Mouse (Mus musculus) gastrocnemius, postnatal 4 days (tissue): ENCODE measurements around the gene Ptpn13. TPM values are rescaled to one million over a fixed set of nuclear protein-coding genes. Genes with fewer than 3 reads are reported as not detected.

Source experiments
- DNase-seq, 2 experiments: peaks; one replicate each; pipeline ENCODE4 v3.0.0; 2021 to 2022; ENCODE audit warnings: low spot score in 2 of 2, mixed read lengths in 2 of 2
- total RNA-seq, 2 experiments: library from RNA; stranded (reverse); gene quantifications; 2 replicates each; pipeline ENCODE4 v1.2.3; 2021

Gene Ptpn13
- total RNA-seq, 2 experiments from 2014 or later: 8.8 to 10.1 TPM

DNA sequence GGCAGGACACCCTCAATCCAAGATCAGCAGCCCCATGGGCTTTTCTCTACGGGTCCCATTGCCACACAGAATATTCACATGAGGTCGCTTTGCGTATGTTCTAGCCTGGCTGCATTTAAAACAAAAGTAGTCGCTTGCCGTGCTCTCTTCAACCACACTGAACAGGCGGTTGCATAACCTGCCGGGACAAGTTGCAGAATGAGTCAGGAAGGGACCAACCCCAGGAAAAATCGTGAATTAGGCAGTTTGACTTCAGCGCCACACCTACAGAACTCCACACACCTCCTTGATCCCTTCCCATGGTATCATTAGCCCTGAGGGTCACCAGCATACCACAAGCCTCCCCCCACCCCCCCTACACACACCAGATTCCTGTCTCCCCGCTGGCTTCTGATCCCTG, 4.4 kb upstream of the Ptpn13 start:
- no peak for DNase-seq

DNA sequence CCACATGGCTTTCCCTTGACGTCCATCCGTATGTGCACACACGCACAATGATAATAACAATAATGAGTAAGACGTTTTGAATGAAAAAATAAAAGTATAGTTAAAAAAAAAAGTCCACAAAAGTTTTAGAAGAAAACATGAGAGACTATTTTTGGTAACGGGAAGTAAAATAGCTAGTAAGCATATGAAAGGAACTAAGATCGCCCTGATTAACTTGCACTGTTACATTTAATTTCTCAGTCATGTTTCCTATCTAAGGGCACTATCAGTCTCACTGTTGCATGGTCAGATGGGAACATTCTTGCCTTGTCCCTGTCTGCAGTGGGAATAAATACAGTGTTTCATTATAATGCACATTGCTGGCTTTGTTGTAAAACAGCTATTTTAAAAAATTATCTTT, 2.4 kb upstream of the Ptpn13 start:
- no peak for DNase-seq

DNA sequence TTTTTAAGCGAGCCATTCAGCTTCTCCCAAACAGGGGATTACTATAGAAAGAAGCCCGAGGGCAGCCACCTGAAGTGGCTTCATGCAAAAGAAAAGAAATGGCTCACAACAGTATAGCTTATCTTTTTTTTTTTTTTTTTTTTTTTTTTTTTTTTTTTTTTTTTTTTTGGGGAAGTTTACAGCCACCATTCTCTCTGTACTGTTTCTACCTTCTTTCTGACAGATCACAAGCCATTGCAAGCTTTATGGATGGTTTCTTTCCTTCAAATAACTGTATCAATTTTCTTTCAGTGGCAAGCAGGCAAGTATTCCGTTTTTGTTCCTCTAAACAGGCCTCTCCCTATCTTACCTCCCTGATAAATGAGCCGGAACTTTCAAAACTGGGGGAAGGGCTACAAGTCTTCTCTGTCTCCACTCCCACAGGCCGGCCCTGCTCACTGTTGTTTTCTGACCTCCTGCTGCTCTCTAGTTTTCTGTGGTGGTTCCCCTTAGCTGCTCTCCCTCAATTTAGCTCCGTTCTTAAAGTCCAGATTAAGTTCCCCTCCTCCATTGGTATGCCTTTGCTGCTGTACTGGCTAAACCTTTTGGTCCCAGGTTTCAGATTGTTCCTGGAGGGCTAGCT, 1.6 kb upstream of the Ptpn13 start:
- DNase-seq: no peak

DNA sequence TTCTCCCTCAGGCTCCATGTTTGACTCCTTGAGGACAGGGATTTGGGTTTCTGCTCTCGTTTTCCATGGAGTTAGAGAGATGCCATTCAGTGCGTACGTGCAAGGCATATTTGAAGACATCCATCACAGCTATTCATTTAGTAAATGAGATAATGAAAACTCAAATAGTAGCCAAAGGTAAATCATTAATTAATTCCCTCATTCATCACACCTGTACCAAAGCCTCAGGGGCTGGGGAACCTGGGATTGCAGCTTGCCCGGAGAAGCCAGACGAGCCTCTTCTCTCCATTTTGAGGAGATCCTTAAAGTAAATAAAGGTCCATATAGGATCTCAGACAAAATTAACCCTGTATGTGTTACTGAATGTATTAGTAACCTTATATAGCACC, 1.1 kb upstream of the Ptpn13 start:
- DNase-seq: no peak

DNA sequence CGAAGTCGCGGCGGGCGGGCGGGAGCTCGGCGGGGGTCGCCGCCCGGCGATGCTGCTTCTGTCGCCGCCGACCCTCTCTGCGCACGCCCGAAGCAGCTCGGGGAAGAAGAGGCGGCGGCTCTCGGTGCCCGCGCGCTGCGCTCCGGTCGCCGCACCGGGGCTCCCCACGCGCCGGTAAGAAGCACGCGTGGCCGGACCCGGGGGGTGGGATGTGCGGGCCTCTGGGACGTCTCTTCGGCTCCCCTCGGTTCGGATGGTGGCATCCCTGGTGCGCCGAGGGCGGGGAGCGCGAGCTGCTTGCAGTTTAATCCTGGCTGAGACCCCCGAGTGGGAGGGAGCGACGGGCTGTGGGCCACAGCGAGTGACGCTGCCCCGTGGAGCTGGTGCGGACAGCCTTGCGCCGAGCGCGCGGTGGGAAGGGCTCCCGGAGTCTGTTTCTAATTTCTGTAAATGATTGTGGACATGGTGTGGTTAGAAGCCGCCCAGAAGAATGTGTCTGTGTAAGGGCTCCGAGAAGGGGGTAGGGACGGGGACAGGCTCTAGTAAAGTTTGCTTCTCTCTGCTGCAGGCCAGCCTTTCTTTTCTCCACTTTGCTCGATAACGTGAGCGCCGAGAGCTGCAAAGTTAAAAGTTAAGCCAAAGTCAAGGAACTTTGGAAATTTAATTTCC, 505 bp downstream of the Ptpn13 start:
- DNase-seq: peak; percentile 46 to 60

DNA sequence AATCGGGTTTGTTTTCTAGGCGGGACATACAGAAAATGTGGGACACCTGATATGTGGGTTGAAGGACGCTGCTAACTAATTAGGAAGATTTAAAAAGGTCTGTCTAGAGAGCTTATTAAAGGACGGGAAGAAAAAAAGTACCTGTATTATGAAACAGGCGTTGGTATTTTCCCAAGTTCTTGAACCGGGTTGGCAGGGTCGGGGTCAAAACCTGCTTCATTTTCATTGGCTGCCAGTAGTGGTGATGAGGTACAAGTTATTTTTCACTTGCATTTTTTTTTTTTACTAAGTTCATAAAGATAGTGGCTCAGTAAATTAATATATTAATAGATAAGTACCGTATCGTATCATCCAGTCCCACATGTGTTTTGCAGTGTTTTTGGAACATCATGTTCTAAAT, 1.3 kb downstream of the Ptpn13 start:
- DNase-seq: no peak

DNA sequence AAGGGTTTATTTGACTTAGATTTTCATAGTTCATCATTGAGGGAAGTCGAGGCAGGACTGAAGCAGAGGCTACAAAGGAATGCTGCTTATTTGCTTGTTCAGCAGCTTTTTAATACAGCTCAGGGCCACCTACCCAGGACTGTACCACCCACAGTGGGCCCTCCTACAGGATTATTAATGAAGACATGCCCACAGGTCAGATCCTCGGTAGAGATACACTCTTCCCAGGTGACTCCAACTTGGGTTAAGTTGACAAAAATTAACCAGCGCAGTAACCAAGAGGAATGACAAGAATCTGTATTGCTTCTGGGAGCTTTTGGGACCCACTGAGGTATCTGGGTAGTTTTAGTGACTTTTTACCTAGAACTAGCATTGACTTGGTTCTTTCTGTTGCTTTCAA, 6.0 kb downstream of the Ptpn13 start:
- no peak for DNase-seq

DNA sequence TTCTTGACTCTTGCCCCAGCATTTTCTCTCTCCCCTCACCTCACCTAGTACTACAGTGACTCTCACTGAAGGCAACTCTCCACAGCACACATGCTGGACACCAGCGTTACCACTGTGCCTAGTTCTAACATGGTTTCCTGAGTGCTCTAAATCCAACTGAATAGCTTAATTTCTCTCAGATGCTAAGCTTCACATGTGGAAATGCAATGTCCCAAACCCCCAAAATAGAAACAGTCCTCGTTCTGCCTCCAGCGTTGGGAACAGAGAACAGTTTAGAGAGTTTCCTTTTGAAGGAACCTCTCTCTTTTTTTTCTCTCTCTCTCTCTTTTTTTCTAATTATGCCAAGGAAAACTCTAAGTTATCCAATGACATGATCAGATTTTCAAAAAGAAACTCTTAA, 6.5 kb downstream of the Ptpn13 start:
- DNase-seq: no peak

DNA sequence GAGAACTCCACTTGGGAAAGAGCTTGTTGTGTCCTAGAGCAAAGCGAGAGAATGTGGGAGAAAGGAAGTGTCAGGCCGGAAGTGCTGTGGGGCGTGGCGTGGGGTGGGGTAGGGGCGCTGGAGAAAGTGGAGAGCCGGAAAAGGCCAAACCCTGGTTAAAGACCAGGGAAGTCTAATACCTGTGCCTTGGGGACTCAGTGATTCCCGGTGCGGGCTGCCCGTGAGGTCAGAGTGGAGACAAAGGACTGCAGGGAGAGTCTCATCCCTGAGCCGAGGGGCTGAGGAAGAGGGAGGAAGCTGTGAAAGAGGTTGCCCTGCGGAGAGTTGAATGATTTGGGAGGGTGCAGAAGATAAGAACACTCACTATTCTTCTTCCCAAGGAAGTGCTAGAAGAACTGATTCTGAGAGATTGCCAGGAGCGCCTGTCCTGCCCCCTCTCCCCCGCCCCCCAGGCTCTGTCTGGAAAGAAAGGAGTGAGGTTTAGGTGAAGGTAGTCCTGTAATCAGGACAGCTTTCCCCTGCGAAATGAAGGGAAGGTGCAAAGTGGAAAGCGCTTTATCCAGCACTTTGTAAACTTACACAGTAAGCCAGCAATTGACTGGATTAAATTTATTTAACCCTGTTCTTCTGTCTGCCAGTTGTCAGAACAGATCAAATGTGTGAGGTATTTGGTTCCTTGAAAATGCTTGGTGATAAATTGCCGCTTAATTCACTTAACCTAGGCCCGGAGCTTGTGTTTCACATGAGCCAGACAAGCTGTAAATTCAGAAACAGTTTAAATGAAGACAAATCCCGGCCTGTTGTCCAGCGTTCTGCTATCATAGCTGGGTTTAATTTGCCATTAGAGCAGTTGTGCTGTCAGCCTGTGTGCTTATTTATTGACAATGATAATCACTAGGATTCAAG, 11.3 kb downstream of the Ptpn13 start:
- DNase-seq: peak in 1 of 2 experiments; percentile 21

DNA sequence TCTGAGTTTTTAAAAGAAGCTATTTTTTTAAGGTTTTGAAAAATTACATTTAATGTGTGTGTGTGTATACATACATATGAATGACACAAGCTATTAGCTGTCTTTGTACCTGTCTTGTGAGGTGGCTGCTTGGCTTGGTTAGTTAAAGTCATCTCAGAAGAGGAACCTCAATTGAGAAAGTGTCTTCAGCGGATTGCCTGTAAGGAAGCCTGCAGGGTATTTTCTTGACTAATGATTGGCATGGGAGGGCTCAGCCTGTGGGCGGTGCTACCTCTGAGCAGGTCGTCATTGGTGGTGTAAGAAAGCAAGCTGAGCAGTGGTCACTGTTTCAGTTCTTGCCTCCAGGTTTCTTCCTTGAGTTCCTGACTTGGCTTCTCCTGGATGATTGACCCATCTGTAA, 12.7 kb downstream of the Ptpn13 start:
- no peak for DNase-seq

DNA sequence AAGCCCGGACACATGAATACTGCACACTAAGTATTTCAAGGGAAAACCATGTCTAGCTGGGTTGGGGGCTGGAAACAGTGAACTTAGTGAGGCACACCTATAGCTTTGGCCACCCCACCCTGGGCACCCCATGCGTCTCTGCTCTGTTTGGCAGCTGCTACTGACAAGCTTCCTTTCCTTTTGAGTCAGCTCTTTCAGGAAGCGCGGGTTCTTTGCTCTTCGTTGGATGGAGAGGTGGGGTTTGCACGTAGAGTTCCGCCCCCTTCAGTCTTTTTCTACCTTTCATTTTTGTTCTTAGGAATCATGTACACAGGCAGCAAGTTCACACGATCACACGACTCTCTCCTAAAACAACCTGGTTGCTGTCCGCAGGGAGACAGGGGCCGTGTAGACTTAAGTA, 14.2 kb downstream of the Ptpn13 start:
- no peak for DNase-seq

DNA sequence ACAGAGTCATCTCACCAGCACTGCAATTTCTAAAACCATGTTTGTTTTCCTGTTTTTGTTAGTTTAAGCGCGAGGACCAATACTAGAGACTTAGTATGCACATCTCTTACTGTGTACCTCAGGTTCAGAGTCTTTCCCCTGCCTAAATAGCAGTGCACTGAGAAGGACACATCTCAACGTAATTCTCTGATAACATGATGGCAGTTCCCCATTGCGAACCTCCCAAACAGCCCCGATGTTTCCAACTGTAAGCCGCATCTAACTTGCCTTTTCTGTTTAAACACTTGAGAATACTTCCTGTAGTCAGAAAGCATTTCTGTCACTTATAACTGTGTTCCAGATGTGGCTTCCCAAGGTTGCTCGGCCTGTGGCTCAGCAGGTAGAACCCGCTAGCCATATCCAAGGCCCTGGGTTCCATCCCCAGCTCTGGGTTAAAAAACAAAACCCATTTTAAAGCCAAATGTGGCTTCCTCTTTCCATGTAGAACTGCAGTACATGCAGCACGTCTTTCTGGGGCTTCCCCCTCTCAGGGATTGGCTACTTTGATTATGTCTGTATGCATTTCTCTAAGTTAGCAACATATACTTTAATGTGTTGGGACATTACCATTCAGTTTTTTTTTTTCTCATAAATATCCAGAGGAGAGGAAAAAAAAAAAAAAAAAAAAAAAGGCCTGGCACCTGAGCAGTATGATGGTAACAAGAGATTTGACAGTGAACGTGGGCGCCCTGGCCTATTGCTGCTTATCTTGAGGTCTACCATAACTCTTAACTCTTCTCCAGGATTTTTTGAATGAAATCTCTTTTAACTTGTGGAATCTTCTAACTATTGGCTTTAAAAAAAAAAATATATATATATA, 15.7 kb downstream of the Ptpn13 start:
- no peak for DNase-seq

DNA sequence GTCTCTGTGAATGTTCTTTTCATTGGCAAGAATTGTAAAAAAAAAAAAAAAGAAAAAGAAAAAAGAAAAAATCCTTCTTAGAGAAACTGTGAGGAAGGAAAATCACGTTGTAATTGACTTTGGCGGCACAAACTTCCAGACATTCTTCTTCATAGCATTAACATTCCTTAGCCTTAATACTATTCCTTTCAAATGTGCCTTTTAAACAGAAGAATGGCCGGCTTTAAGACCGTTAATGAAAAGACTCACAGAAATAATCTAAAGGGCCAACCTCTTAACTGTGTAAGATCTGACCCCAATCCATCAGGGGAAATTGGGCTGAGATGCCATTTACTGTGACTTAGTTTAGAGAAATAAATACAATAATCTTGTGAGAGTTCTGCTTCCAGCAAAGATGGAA, 16.7 kb downstream of the Ptpn13 start:
- no peak for DNase-seq

DNA sequence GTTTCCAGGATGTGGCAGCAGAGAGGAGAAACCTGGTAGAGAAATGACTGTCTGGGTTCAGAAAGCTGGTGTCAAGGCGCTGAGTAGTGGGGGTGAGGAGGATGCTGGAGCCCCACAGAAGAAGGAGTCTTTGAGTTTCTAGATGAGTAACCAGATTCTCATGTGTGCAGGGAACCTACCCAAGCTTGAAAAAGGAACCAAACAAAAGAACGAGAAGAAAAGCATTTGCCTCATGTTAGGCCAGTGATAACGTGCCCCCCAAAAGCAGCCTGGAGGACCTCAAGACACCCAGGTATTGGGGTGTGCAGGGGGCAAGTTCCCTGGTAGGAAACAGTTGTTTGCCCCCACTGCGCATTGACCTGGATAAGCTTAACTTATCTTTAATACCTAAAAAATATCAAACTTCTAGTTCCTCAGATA, 17.3 kb downstream of the Ptpn13 start:
- no peak for DNase-seq

DNA sequence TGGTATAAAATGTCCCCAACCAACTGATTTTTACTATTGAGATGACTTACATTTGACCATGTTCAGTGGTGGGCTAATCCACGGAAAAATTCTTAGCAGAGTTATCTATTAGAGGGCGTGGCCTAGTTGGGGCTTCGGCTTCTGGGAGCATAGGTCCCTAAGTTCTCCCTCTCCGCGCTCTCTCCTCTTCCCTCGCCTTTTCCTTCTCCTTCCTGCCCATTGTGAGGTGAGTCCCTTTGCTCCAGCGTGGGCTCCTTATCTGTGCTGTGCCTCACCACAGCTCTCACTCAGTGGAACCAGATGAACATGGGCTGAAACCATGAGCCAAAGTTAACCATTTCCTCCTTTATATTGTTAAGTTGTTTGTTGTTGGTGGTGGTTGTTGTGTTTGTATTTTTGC, 17.9 kb downstream of the Ptpn13 start:
- DNase-seq: no peak

DNA sequence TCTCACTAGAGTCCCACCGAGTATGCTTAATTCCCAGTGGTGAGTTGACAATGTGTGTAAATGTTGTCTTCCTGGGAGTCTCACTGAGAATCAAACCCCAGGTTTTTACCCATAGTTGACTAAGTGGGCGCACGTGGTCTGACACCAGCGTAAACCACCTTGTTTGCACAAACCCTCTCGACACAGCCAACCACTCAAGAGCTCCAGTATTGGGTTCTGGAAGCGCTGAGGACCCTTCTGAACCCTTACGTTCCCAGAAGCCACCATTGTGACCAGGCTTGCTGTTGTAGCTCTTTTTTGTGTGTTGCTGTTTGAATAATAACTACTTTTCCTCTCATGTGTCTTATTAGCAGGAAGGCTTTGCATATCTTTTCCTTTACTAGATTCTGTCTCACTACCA, 20.4 kb downstream of the Ptpn13 start:
- DNase-seq: no peak

DNA sequence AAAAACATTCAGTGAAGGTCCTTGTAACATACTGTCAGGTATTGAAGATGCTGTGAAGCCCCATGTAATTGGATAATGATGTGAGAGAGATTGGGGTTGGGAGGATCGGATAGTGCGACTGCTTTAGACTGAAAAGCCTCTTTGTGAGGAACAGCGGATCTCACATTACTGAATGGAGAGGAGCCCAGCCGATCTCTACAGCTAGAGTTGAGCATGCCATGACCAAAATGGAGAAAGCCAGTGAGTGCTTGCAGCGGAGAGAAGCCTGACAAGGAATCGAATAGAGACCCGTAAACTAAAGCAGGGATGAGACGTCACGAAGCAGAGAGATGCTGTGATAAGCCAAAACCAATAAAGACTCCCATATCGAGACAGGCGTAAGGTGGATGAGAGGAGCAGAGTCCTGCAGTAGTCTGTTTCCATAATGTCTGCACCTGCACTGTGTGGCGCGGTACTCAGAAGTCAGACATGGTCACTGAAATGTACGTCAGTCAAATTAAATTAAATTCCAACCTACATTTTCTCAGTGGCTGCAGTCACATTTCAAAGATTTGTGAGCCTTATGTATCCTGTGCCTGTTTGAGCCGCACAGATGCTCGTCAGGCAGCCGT, 22.9 kb downstream of the Ptpn13 start:
- no peak for DNase-seq

DNA sequence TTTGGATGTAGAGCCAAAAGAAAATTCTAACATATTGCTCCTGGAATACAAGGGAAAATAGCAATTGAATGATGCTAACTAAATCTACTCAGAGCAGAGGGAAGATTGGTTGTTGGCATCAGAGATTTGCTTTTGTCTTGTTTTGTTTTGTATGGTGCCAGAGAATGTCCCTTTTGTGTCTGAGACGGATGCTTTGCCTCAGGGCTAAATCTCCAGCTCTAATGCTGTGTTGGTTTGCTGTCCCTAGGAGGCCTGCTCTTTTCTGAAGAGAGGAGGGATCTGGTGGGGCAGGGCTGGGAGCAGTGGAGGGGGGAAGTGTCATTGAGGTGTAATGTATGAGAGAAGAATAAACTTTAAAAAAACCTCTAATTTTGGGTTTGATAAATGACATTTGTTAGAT, 23.5 kb downstream of the Ptpn13 start:
- no peak for DNase-seq

DNA sequence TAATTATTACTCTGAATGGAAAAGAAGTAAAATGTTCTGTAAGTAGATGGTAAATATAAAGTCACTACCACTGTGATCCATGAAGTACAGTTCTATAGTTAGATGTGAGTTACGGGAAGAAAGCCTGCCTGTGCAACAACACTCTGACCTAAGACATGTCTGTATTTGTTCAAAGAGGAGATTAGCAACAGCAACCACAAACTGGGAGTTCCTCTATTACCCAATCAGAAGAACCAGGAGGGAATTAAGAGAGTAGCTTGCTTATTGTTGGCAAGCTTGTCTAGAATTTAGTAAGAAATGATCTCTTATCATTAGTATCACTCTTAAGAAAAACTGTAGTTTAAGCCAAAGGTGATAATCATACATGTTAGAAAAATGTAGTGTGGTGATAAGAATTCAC, 25.7 kb downstream of the Ptpn13 start:
- DNase-seq: no peak

DNA sequence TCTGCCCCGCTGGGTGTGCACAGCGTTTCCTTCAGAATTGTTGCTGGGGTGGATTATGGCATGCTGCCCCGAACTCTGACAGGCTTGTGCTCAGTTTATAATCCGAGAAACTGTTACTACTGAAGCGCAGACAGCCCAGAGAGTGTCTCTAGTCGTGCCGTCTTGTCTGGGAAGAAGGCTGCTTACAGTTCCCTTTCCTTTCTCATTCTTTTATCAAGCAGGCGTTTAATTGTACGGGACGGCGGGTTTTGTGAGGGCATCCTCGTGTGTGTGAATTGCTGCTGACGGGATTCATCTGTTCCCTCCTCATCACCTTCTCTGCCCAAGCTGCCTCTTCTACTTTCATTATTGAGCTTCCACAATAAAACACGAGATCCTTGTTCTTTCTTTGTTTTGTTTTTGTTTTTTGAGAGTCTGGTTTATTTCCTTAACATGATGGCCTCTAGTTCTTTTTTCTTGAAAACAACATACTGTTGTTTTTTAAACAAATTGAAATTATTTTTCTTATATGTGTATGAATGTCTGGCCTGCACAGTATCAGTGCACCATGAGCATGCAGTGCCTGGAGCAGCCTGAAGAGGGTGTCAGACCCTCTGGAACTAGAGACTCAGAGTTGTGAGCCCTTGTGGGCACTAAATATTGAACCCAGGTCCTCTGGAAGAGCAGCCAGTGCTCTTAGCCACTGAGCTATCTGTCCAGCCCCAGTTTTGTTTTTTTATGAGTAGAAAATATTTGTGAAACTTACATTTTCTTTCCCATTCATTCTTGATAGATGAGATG, 28.6 kb downstream of the Ptpn13 start:
- DNase-seq: no peak
